Mouse (Mus musculus): ENCODE measurements around the gene Smim6. TPM values are rescaled to one million over a fixed set of nuclear protein-coding genes. Genes with fewer than 3 reads are reported as not detected.

Smim6 gene
- polyA plus RNA-seq, 1 experiment from 2014 or later: 32.9 TPM

DNA sequence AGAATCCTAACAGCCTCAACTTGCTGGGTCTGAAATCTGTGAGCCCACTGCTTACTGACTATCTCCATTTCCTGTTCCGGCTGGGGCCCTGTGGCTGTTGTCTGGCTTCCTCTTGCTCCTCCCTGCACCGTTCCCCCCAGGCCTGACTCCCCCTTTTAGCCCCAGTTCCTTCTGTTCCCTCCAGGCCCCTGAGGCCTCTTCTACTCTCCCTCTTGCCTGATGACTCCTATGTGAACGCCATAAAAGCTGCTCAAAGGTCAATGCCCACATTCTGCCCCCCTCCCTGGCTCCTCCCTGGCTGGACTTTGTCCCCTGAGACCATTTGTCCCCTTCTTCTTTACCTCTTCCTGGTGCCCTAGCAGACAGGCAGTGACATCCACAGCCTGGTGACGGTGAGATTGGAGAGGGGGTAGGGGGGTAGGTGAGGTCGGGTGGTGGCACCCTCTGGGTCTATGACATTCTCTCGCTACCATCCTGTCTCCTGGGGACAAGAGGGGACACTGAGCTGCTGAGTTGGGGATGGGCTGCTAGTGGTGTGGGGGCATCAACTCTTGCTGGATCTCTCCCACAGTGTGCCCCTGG lies 34.6 kb upstream of the Smim6 start:
- Histone ChIP-seq H3K4me1 (replicated peaks; ENCODE audit: control insufficient read depth, insufficient read depth, low read length) (no peaks in the 10 kb centered on the region; the same call in 1 of the 2 replicates), H3K9ac (ENCODE audit: low read depth, low read length) (peak overlapping the region; percentile 73), H3K4me2 (replicated peaks; ENCODE audit: low read depth) (peak overlapping the region; percentile 66), H3K27me3 (replicated peaks; ENCODE audit: control insufficient read depth, insufficient read depth, low read length) (no peaks in the 10 kb centered on the region), H3K9me3 (ENCODE audit: control insufficient read depth) (no peaks in the 10 kb centered on the region), H3K27ac (ENCODE audit: low read depth, low read length) (peak overlapping the region; percentile 94), H3K36me3 (ENCODE audit: control insufficient read depth, insufficient read depth) (peaks cover 24% of the 10 kb centered on the region), H3K4me3 (ENCODE audit: low read depth, low read length) (peak overlapping the region; percentile 55)
- no peak for TF ChIP-seq CTCF (IDR thresholded peaks at IDR 0.05; ENCODE audit: low read depth)
- WGBS: 18% methylated on average over 6 of the region's 6 CpGs
- ATAC-seq: peak; percentile 89

- peak overlapping the region; percentile 66 for H3K4me2 ChIP-seq (replicated peaks; ENCODE audit: low read depth)
- H3K27ac ChIP-seq (ENCODE audit: low read depth, low read length): peak overlapping the region; percentile 94
- TF ChIP-seq CTCF (IDR thresholded peaks at IDR 0.05; ENCODE audit: low read depth): no peak
- peaks cover under 1% of the 10 kb centered on the region; the same call in 1 of the 2 replicates for H3K4me1 ChIP-seq (replicated peaks; ENCODE audit: control insufficient read depth, insufficient read depth, low read length)
- H3K36me3 ChIP-seq (ENCODE audit: control insufficient read depth, insufficient read depth): peaks cover 32% of the 10 kb centered on the region
- peak overlapping the region; percentile 55 for H3K4me3 ChIP-seq (ENCODE audit: low read depth, low read length)
- peak overlapping the region; percentile 73 for H3K9ac ChIP-seq (ENCODE audit: low read depth, low read length)
- peak; percentile 20 for ATAC-seq
- H3K9me3 ChIP-seq (ENCODE audit: control insufficient read depth): no peaks in the 10 kb centered on the region
- WGBS: 32% methylated on average over 8 of the region's 8 CpGs
- no peaks in the 10 kb centered on the region for H3K27me3 ChIP-seq (replicated peaks; ENCODE audit: control insufficient read depth, insufficient read depth, low read length)
Observed at GRCm38 (mm10) chr11:115878071-115878470, 33.7 kb upstream of the Smim6 start.

GRCm38 (mm10) chr11:115881002-115881401 lies 30.8 kb upstream of the Smim6 start:
- Histone ChIP-seq H3K36me3 (ENCODE audit: control insufficient read depth, insufficient read depth) (peaks cover 54% of the 10 kb centered on the region), H3K27me3 (replicated peaks; ENCODE audit: control insufficient read depth, insufficient read depth, low read length) (no peaks in the 10 kb centered on the region), H3K9me3 (ENCODE audit: control insufficient read depth) (no peaks in the 10 kb centered on the region), H3K4me1 (replicated peaks; ENCODE audit: control insufficient read depth, insufficient read depth, low read length) (peaks cover 2% of the 10 kb centered on the region; the same call in 1 of the 2 replicates), H3K4me3 (ENCODE audit: low read depth, low read length) (no peak overlapping the region), H3K4me2 (replicated peaks; ENCODE audit: low read depth) (peak overlapping the region; percentile 66), H3K9ac (ENCODE audit: low read depth, low read length) (no peak overlapping the region), H3K27ac (ENCODE audit: low read depth, low read length) (no peak overlapping the region)
- WGBS: 21% methylated on average over 5 of the region's 5 CpGs
- no peak for ATAC-seq
- peak; percentile 87 for TF ChIP-seq CTCF (IDR thresholded peaks at IDR 0.05; ENCODE audit: low read depth)

- Histone ChIP-seq H3K4me1 (replicated peaks; ENCODE audit: control insufficient read depth, insufficient read depth, low read length) (peaks cover 2% of the 10 kb centered on the region; the same call in 1 of the 2 replicates), H3K36me3 (ENCODE audit: control insufficient read depth, insufficient read depth) (peaks cover 75% of the 10 kb centered on the region), H3K4me3 (ENCODE audit: low read depth, low read length) (no peak overlapping the region), H3K27ac (ENCODE audit: low read depth, low read length) (peak overlapping the region; percentile 73), H3K9me3 (ENCODE audit: control insufficient read depth) (no peaks in the 10 kb centered on the region), H3K9ac (ENCODE audit: low read depth, low read length) (peak overlapping the region; percentile 7; the same call in 1 of the 2 replicates), H3K4me2 (replicated peaks; ENCODE audit: low read depth) (peak overlapping the region; percentile 27; the same call in 1 of the 2 replicates), H3K27me3 (replicated peaks; ENCODE audit: control insufficient read depth, insufficient read depth, low read length) (no peaks in the 10 kb centered on the region)
- ATAC-seq: no peak
- WGBS: 34% methylated on average over 17 of the region's 17 CpGs
- no peak for TF ChIP-seq CTCF (IDR thresholded peaks at IDR 0.05; ENCODE audit: low read depth)
Observed at GRCm38 (mm10) chr11:115883251-115883650, 28.6 kb upstream of the Smim6 start.

GRCm38 (mm10) chr11:115884361-115884760 lies 27.5 kb upstream of the Smim6 start:
- peak; percentile 84 for ATAC-seq
- 57% methylated on average over 3 of the region's 3 CpGs for WGBS
- no peak overlapping the region for H3K9ac ChIP-seq (ENCODE audit: low read depth, low read length)
- H3K9me3 ChIP-seq (ENCODE audit: control insufficient read depth): no peaks in the 10 kb centered on the region
- no peak overlapping the region for H3K4me3 ChIP-seq (ENCODE audit: low read depth, low read length)
- H3K4me1 ChIP-seq (replicated peaks; ENCODE audit: control insufficient read depth, insufficient read depth, low read length): peaks cover 2% of the 10 kb centered on the region
- H3K36me3 ChIP-seq (ENCODE audit: control insufficient read depth, insufficient read depth): peaks cover 79% of the 10 kb centered on the region
- TF ChIP-seq CTCF (IDR thresholded peaks at IDR 0.05; ENCODE audit: low read depth): no peak
- H3K4me2 ChIP-seq (replicated peaks; ENCODE audit: low read depth): no peak overlapping the region
- H3K27me3 ChIP-seq (replicated peaks; ENCODE audit: control insufficient read depth, insufficient read depth, low read length): no peaks in the 10 kb centered on the region
- peak overlapping the region; percentile 73 for H3K27ac ChIP-seq (ENCODE audit: low read depth, low read length)

DNA sequence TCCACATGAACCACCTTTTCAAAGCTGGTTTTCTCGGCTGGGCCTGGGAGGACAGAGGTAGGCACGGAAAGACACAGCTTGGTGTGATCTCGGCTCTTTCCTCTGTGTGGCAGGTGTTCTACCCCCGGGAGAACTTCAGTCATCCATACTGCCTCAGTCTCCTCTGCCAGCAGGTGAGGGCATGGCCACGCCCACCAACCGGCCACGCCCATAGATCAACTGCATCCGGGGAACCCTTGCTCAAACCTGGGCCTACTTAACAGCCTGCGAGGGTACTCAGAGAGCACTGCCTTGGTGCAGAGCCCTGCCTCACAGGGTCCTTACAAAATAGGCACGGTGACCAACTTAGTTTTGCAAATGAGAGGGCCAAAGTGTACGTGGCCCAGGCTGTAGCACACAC lies 26.5 kb upstream of the Smim6 start:
- peaks cover 2% of the 10 kb centered on the region for H3K4me1 ChIP-seq (replicated peaks; ENCODE audit: control insufficient read depth, insufficient read depth, low read length)
- H3K27me3 ChIP-seq (replicated peaks; ENCODE audit: control insufficient read depth, insufficient read depth, low read length): no peaks in the 10 kb centered on the region
- H3K9ac ChIP-seq (ENCODE audit: low read depth, low read length): peak overlapping the region; percentile 27; the same call in 1 of the 2 replicates
- ATAC-seq: no peak
- H3K4me2 ChIP-seq (replicated peaks; ENCODE audit: low read depth): 0 out of 2 replicates have a peak overlapping the region, but pooled peaks have one; percentile 30
- no peak for TF ChIP-seq CTCF (IDR thresholded peaks at IDR 0.05; ENCODE audit: low read depth)
- H3K9me3 ChIP-seq (ENCODE audit: control insufficient read depth): no peaks in the 10 kb centered on the region
- WGBS: 62% methylated on average over 11 of the region's 11 CpGs
- H3K4me3 ChIP-seq (ENCODE audit: low read depth, low read length): no peak overlapping the region
- H3K27ac ChIP-seq (ENCODE audit: low read depth, low read length): peak overlapping the region; percentile 50; the same call in 1 of the 2 replicates
- peaks cover 82% of the 10 kb centered on the region for H3K36me3 ChIP-seq (ENCODE audit: control insufficient read depth, insufficient read depth)

All from intestine, postnatal 0 days (tissue).